Mouse (Mus musculus) layer of hippocampus, adult 2 months (tissue): ENCODE measurements at regions not wholly inside any gene's neighbourhood (a gene's known extent, or its start where the extent isn't known, plus 50 kb on each side); places are given as distances from the start of the nearest gene placed in this dataset.

Source experiments
- DNase-seq, 2 experiments: peaks; one replicate each; pipeline ENCODE4 v3.0.0; 2022; ENCODE audit warnings: low spot score in 2 of 2
- H3K27ac ChIP-seq: fragments of 200-600 bp; 2 replicates; pipeline ENCODE4 v1.8.1; 2022
- H3K4me3 ChIP-seq: fragments of 200-600 bp; 2 replicates; pipeline ENCODE4 v1.8.1; 2022; ENCODE audit warnings: mild to moderate bottlenecking
- CTCF ChIP-seq: fragments of 200-600 bp; conservative IDR thresholded peaks from 2 replicates; pipeline ENCODE4 v1.8.1; 2022; ENCODE audit warnings: antibody characterized with exemption, mild to moderate bottlenecking, moderate library complexity

DNA sequence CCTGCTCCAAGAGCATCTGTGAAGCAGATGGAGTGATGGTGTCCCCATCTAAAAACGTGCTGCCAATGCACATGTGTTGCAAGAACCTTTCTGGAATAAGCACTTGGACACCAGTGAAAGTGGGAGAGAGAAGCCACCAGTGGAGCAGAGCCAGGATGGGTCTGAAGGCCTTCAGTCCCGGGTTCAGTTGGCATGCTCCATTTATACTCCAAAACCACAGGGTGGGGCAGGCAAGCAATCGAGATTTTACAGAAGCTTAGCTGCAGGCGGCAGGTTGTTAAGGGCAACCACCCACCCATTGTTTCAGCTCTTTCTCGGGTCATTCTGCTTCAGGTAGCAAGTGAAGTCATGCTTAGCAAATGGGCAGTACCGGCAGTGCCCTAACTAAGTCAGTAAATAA, 51.8 kb upstream of the Sv2b start:
- Histone ChIP-seq H3K4me3 (no peak overlapping the region), H3K27ac (no peak overlapping the region)
- peak; percentile 26 to 29 for DNase-seq
- no peak for TF ChIP-seq CTCF

DNA sequence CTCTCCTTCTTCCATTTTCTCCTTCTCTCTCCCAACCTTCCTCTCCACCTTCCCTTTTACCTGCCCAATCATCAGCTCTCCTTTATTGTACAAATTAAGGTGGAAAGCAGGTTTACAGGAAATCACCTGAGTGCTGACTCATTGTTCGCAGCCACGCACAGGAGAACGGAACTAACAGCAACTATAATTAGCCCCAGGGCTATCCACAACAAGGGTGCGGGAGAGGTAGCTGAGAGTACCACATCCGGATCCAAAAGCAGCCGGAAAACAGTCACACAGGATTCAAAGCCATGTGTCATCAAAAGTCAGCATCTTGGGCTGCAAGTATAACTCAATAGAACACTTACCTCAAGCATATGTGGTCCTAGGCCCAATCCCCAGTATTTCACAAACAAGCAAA, 53.5 kb upstream of the Sv2b start:
- H3K27ac ChIP-seq: no peak overlapping the region
- TF ChIP-seq CTCF: no peak
- H3K4me3 ChIP-seq: no peak overlapping the region
- no peak for DNase-seq

GRCm38 (mm10) chr7:75365480-75365879, 56.4 kb upstream of the Sv2b start:
- no peak overlapping the region for H3K27ac ChIP-seq
- no peak for DNase-seq
- TF ChIP-seq CTCF: no peak
- H3K4me3 ChIP-seq: no peak overlapping the region

DNA sequence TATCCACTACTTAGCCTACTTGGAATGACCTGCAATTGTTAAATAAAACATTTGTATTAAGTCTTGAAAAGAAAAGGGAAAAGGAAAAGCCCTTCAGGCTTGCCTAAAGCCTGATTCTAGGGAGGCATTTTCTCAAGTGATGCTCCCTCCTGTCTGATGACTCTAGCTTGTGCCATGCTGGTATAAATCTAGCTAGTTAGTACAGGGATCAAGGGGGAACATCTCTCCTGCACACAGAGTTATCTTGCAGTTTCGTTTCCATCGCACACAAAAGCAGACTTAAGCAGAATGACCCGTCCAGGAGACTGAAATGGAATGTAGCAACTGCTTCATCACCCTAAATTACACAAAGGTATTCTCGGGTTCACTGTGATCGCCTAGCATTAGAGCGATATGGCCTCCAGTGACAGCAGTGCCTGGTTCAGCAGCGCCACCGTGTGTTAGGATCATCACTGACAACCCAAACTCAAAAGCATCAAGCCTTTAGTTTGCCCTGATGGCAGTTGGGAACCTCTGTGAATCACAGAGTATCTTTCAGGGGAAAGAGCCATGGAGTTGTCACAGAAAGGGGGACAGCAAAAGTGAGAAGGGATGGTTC, 57.3 kb upstream of the Sv2b start:
- no peak overlapping the region; the same call in 1 of the 2 replicates for H3K4me3 ChIP-seq
- no peak overlapping the region for H3K27ac ChIP-seq
- peak; percentile 85 to 88 for DNase-seq
- peak; percentile 95 for TF ChIP-seq CTCF

DNA sequence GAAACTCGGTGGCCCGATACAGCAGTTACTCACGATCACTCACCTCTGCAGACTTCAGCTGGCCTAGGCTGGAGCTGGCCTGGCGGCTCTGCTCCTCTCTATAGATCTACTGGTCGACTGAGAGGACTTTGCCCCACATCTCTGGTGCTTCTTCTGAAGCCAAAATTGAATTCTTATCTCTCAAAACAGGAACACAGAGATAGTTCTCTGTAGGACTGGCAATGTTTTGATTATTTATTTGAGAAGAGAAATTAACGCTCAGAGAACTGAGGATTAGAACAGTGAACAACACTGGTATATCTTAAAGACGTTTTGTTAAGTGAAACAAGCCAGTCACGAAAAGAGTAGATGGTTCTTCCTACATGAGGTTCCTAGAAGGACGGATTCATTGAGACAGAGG, 59.3 kb upstream of the Sv2b start:
- no peak for DNase-seq
- TF ChIP-seq CTCF: no peak
- no peak overlapping the region for H3K4me3 ChIP-seq
- H3K27ac ChIP-seq: no peak overlapping the region

- DNase-seq: no peak
- no peak overlapping the region for H3K4me3 ChIP-seq
- TF ChIP-seq CTCF: no peak
- no peak overlapping the region for H3K27ac ChIP-seq
Observed at GRCm38 (mm10) chr7:75369366-75369765, 60.3 kb upstream of the Sv2b start.

- Histone ChIP-seq H3K4me3 (no peak overlapping the region), H3K27ac (peak overlapping the region; percentile 46; the same call in 1 of the 2 replicates)
- DNase-seq: peak; percentile 89 to 92
- peak; percentile 91 for TF ChIP-seq CTCF
Observed at GRCm38 (mm10) chr7:75370595-75371519, 61.8 kb upstream of the Sv2b start.

GRCm38 (mm10) chr7:75371520-75371876, 62.4 kb upstream of the Sv2b start:
- no peak for TF ChIP-seq CTCF
- DNase-seq: no peak
- peak overlapping the region; percentile 54; the same call in 1 of the 2 replicates for H3K27ac ChIP-seq
- H3K4me3 ChIP-seq: no peak overlapping the region

GRCm38 (mm10) chr7:75371991-75372390, 62.9 kb upstream of the Sv2b start:
- DNase-seq: peak in 1 of 2 experiments; percentile 11
- H3K4me3 ChIP-seq: no peak overlapping the region
- TF ChIP-seq CTCF: no peak
- H3K27ac ChIP-seq: peak overlapping the region; percentile 54

DNA sequence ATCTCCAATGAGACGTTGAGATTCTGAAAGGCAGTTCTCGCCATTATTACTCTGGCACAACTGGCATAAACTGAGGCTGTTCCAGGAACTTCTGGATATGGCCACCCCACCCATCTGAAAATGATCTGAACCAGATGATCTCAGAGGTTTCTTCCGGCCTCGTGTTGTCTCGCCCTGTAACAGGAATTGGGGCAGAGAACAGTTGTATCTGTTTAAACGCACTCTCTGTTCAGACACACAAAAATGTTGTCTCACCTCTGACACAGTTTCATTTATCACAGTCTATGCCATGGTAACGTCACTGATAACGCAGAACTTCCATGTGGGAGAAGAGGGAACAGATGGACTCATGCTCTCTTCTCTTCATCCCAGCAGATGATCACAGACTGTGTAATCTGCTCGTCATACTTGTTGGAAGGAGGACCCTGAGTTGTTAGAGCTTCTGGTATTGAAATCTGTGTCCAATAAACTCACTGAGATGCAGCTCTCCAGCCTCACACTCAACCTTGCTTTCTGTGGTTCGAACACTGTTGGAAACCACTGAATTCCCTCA, 63.9 kb upstream of the Sv2b start:
- peak in 1 of 2 experiments; percentile 56 for DNase-seq
- TF ChIP-seq CTCF: no peak
- Histone ChIP-seq H3K4me3 (no peak overlapping the region), H3K27ac (peak overlapping the region; percentile 54; the same call in 1 of the 2 replicates)

GRCm38 (mm10) chr7:75374506-75374905, 65.4 kb upstream of the Sv2b start:
- no peak for DNase-seq
- H3K4me3 ChIP-seq: no peak overlapping the region
- no peak overlapping the region for H3K27ac ChIP-seq
- no peak for TF ChIP-seq CTCF

GRCm38 (mm10) chr7:75379595-75379994, 70.5 kb upstream of the Sv2b start:
- no peak for TF ChIP-seq CTCF
- Histone ChIP-seq H3K27ac (no peak overlapping the region), H3K4me3 (no peak overlapping the region)
- DNase-seq: no peak

DNA sequence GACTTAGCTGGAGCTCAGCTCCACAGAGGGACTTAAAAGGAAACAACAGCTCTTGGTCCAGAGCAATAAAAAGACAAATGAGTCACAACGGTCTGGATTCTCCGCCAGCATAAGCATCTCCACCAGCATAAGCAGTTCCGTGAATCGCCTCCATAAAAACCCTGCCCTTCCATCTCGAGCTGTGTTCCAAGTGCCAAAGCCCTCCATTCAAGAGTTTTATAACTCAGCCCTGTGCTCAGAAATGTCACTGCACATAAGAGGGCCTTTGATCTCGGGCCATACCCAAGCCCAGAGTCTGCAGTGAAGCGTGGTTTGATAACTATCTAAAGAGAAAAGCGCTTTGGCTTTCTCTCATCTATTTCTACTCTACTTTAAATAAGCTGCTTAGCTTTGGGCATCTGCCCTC, 70.8 kb upstream of the Akap13 start:
- TF ChIP-seq CTCF: no peak
- DNase-seq: no peak
- Histone ChIP-seq H3K27ac (no peak overlapping the region), H3K4me3 (no peak overlapping the region)
